Mouse (Mus musculus) embryonic facial prominence, embryonic 11.5 days (tissue): ENCODE measurements at regions not wholly inside any gene's neighbourhood (a gene's known extent, or its start where the extent isn't known, plus 50 kb on each side); places are given as distances from the start of the nearest gene placed in this dataset.
A peak's percentile ranks its signal among the peaks of the same experiment; 100 is the strongest.

Experiments used
- ATAC-seq: fragments of 200-750 bp; cut with Nextera tagmentation; replicated peaks from 2 replicates; pipeline ENCODE4 v1.8.0; 2017; ENCODE audit warnings: low read depth; ENCODE audit not compliant: insufficient number of reproducible peaks, low FRiP score, low TSS enrichment
- DNase-seq: peaks from one replicate; pipeline ENCODE4 v3.0.0-alpha.2; 2015; ENCODE audit warnings: low spot score
- H3K27ac ChIP-seq: fragments of 300-500 bp; sonication (generic); replicated peaks from 2 replicates; pipeline ENCODE4 v1.5.1; 2014; ENCODE audit warnings: mild to moderate bottlenecking, low read depth, low read length, control low read depth
- H3K27me3 ChIP-seq: fragments of 300-500 bp; sonication (generic); 2 replicates; pipeline ENCODE4 v1.6.1; 2014; ENCODE audit warnings: mild to moderate bottlenecking, low read length, moderate library complexity, mixed read lengths; ENCODE audit not compliant: control insufficient read depth, insufficient read depth
- H3K36me3 ChIP-seq: fragments of 300-500 bp; sonication (generic); replicated peaks from 2 replicates; pipeline ENCODE4 v1.6.1; 2014; ENCODE audit warnings: low read depth, mild to moderate bottlenecking, low read length, moderate library complexity, mixed read lengths; ENCODE audit not compliant: control insufficient read depth, insufficient read depth
- H3K4me1 ChIP-seq: fragments of 300-500 bp; sonication (generic); 2 replicates; pipeline ENCODE4 v1.6.1; 2014; ENCODE audit warnings: low read length, mixed read lengths; ENCODE audit not compliant: control insufficient read depth, insufficient read depth
- H3K4me2 ChIP-seq: fragments of 300-500 bp; sonication (generic); 2 replicates; pipeline ENCODE4 v1.6.1; 2014; ENCODE audit warnings: low read depth, mild to moderate bottlenecking, control low read depth, low read length, moderate library complexity
- H3K4me3 ChIP-seq: fragments of 300-500 bp; sonication (generic); 2 replicates; pipeline ENCODE4 v1.5.1; 2014; ENCODE audit warnings: low read depth, low read length, control low read depth
- H3K9ac ChIP-seq: fragments of 300-500 bp; sonication (generic); replicated peaks from 2 replicates; pipeline ENCODE4 v1.6.1; 2014; ENCODE audit warnings: mild to moderate bottlenecking, control low read depth, low read length
- H3K9me3 ChIP-seq: fragments of 300-500 bp; sonication (generic); replicated peaks from 2 replicates; pipeline ENCODE4 v1.6.1; 2016; ENCODE audit warnings: mild to moderate bottlenecking, low read length, inconsistent platforms, mixed read lengths; ENCODE audit not compliant: control insufficient read depth
- WGBS: fragments of 180-500 bp; shearing (Covaris S2); extraction: QIAGEN DNeasy Blood & Tissue Kit; methylation state at CpG from one replicate; pipeline ENCODE4 v1.1.7; 2014; 5-methylcytosine and 5-hydroxymethylcytosine counted together

DNA sequence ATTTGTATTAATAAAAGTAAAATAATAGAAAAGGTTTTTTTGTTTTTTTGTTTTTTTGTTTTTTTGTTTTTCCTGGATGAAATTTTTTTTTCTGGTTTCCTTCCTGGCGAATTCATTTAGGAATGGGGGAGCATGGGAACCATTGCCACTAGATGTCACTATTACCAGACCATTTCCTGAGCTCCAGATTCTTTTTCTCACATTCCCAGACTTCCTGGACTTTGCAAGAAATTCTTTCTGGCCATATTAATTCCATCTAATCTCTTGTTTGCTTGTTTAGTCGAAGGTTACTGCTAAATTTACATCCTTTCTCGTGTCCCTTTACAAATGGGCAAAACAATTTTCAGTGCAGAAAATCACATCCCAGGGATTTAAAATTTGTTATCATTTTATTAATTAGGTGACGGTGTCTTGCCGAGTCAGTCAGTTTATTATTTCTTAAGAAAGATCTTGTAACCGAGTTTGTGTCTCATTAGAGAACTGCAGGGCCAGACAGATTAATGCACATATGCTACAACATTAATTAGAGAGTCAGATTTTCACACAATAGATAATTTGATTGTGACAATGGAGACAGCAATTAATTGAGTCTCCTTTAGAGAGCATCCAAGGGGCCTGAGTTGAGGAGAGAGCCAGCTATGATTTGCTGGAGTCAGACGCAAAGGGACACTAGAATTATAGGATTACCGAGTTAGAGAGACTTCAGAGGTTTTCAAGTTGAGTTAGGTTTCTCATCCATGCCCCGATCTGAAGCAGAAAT is 1702.5 kb upstream of the Tenm2 start:
- Histone ChIP-seq H3K4me3 (no peak overlapping the region), H3K27ac (no peak overlapping the region), H3K9ac (no peak overlapping the region), H3K36me3 (no peaks in the 10 kb centered on the region), H3K9me3 (no peaks in the 10 kb centered on the region), H3K4me1 (no peaks in the 10 kb centered on the region), H3K27me3 (no peaks in the 10 kb centered on the region; the same call in 1 of the 2 replicates), H3K4me2 (no peak overlapping the region)
- ATAC-seq, result no peak
- peak; percentile 62 for DNase-seq
- WGBS, result 41% methylated on average over 9 of the region's 9 CpGs
